Mouse (Mus musculus) MEL (cell line): ENCODE data around the gene Sgpp2.
A peak's percentile ranks its signal among the peaks of the same experiment; 100 is the strongest.

ENCODE experiments used
- CTCF ChIP-seq, 3 experiments: IDR thresholded peaks in 2 of 3; conservative IDR thresholded peaks in 1 of 3; 2 replicates each; pipeline ENCODE4 v1.5.1; 2011 to 2012; ENCODE audit warnings: low read length in 3 of 3, low read depth in 2 of 3, mild to moderate bottlenecking in 2 of 3, improper control_type of control experiment in 1 of 3, inconsistent platforms in 1 of 3, mixed read lengths in 1 of 3, moderate library complexity in 1 of 3; ENCODE audit not compliant: control insufficient read depth in 1 of 3, insufficient read depth in 1 of 3, poor library complexity in 1 of 3, severe bottlenecking in 1 of 3
- E2F4 ChIP-seq: IDR thresholded peaks from 2 replicates; pipeline ENCODE4 v1.6.1; 2011; ENCODE audit warnings: low read depth, low read length, improper control_type of control experiment, borderline replicate concordance
- EP300 ChIP-seq, 2 experiments: IDR thresholded peaks; 2 replicates each; pipeline ENCODE4 v1.6.1; 2011; ENCODE audit warnings: improper control_type of control experiment in 2 of 2, low read length in 2 of 2, low read depth in 1 of 2, mild to moderate bottlenecking in 1 of 2
- ETS1 ChIP-seq: IDR thresholded peaks from 2 replicates; pipeline ENCODE4 v1.6.1; 2012; ENCODE audit warnings: low read depth, mild to moderate bottlenecking, inconsistent platforms, low read length, improper control_type of control experiment, moderate library complexity
- HCFC1 ChIP-seq: IDR thresholded peaks from 2 replicates; pipeline ENCODE4 v1.6.1; 2012; ENCODE audit warnings: low read depth, mild to moderate bottlenecking, inconsistent platforms, low read length, improper control_type of control experiment, moderate library complexity
- MAFK ChIP-seq: IDR thresholded peaks from 2 replicates; pipeline ENCODE4 v1.6.1; 2011; ENCODE audit warnings: low read depth, mild to moderate bottlenecking, low read length, improper control_type of control experiment, borderline replicate concordance
- MAX ChIP-seq: IDR thresholded peaks from 2 replicates; pipeline ENCODE4 v1.6.1; 2011; ENCODE audit warnings: low read length, improper control_type of control experiment
- MAZ ChIP-seq: IDR thresholded peaks from 2 replicates; pipeline ENCODE4 v1.6.1; 2012; ENCODE audit warnings: low read depth, mild to moderate bottlenecking, inconsistent platforms, low read length, improper control_type of control experiment
- NRF1 ChIP-seq: IDR thresholded peaks from 2 replicates; pipeline ENCODE4 v1.6.1; 2014; ENCODE audit warnings: low read depth, mild to moderate bottlenecking, inconsistent platforms, low read length, improper control_type of control experiment, moderate library complexity; ENCODE audit not compliant: poor library complexity, insufficient read depth, severe bottlenecking
- POLR2A ChIP-seq, 2 experiments: IDR thresholded peaks; 2 replicates each; pipeline ENCODE4 v1.6.1; 2011 to 2012; ENCODE audit warnings: low read length in 2 of 2, mild to moderate bottlenecking in 2 of 2, control low read depth in 1 of 2, improper control_type of control experiment in 1 of 2, low read depth in 1 of 2, moderate library complexity in 1 of 2; ENCODE audit not compliant: control insufficient read depth in 1 of 2, insufficient read depth in 1 of 2, poor library complexity in 1 of 2
- RAD21 ChIP-seq: IDR thresholded peaks from 2 replicates; pipeline ENCODE4 v1.6.1; 2011; ENCODE audit warnings: mild to moderate bottlenecking, low read depth, low read length, improper control_type of control experiment
- SMC3 ChIP-seq: IDR thresholded peaks from 2 replicates; pipeline ENCODE4 v1.6.1; 2011; ENCODE audit warnings: low read depth, low read length, improper control_type of control experiment
- TAL1 ChIP-seq: IDR thresholded peaks from 2 replicates; pipeline ENCODE4 v1.6.1; 2012; ENCODE audit warnings: mild to moderate bottlenecking, inconsistent platforms, low read length, moderate library complexity, mixed read lengths
- ZNF384 ChIP-seq: IDR thresholded peaks from 2 replicates; pipeline ENCODE4 v1.6.1; 2012; ENCODE audit warnings: low read depth, mild to moderate bottlenecking, inconsistent platforms, low read length, improper control_type of control experiment

DNA sequence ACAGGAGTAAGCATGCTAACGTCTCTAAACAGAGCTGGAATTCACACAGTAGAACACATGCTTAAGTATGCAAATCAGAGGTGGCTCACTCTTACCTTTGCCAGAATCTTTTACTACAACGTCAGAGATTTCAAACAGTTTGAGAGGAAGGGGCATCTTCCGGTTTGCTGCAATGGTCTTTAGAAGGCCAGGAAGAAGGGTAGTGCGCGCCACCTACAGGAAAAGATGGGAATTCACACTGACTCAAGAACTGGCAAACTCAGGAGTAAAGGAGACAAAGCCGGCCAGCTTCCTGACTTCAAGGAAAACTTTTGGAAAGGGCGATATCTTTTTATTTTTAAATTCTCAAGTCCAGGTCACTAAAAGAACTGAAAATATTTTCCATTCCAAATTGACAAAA, 144.5 kb downstream of the Sgpp2 start:
- TF ChIP-seq TAL1 (no peak), MAFK (no peak), POLR2A (IDR thresholded peaks at IDR 0.05; ENCODE audit: control insufficient read depth in 1 of 2, insufficient read depth in 1 of 2, low read depth in 1 of 2, low read length in 2 of 2, poor library complexity in 1 of 2) (no peak), ETS1 (no peak), CTCF (IDR thresholded peaks at IDR 0.05 in 2 of 3, conservative IDR thresholded peaks at IDR 0.05 in 1 of 3; ENCODE audit: control insufficient read depth in 1 of 3, insufficient read depth in 1 of 3, low read depth in 2 of 3, low read length in 3 of 3, poor library complexity in 1 of 3, severe bottlenecking in 1 of 3) (peak; percentile 18 to 52 (median 42); a peak in 5 of 6 replicates), MAZ (no peak), EP300 (IDR thresholded peaks at IDR 0.05; ENCODE audit: low read depth in 1 of 2, low read length in 2 of 2) (no peak), MAX (no peak), E2F4 (no peak), SMC3 (0 out of 2 replicates have a peak, but pooled peaks have one; percentile 14), ZNF384 (no peak), NRF1 (no peak), HCFC1 (no peak), RAD21 (peak; percentile 10)
